Mouse (Mus musculus) fibroblast of lung, adult 2 months (primary cell): ENCODE measurements around the gene Nkpd1.
"Not testable (repeated sequence)": the region's sequence is repeated elsewhere in the genome, so short reads cannot be mapped to it uniquely, and the experiment has no call there.

Experiments
- DNase-seq: peaks from one replicate; pipeline ENCODE4 v3.0.0-alpha.2; 2011; ENCODE audit warnings: low read depth

Gene Nkpd1

DNA sequence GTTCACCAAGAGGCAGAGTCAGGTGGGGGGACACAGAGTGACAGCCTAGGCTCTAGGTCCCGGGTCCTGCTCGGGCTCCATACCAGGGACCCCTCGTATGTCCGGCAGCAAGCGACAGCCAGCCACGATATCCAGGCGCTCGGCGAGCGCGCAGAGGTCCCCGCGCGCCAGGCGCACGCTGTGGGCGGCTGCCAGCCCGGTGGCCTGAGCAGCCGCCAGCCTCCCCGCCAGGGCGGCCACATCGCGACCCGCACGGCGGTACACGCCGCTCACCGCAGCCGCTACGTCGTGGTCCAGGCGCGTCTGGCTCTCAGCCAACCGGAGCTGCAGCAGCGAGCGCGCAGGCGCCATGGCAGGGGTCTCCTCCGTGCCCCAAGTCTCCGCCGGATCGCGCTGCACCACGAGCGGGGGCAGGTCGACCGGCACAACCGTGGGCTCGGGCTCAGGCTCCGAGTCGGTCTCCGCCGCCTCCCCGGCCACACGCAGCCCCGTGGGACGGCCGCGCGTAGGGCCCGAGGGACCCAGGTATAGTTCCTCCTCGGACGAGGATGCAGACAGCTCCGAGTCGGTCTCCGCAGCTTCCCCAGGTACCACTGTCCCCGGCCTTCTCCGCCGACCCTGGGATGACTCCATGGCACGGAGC is 10.5 kb upstream of the Nkpd1 start:
- no peak for DNase-seq

DNA sequence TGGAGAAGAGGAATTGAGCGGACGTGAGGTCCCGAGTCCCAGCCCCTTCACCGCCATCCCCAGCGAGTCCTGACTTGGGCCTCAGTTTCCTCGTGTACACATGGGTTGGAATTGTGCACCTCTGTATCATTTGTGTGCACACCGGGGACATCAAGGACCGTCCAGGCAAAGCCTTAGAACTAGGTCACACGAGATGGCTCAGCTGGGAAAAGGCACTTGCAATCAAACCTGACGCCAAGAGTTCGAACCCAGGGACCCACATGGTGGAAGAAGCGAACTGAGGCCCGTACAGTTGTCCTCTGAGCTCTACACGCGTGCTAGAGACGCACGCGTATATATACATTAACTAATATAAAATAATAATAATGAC is 10.0 kb upstream of the Nkpd1 start:
- no peak for DNase-seq

DNA sequence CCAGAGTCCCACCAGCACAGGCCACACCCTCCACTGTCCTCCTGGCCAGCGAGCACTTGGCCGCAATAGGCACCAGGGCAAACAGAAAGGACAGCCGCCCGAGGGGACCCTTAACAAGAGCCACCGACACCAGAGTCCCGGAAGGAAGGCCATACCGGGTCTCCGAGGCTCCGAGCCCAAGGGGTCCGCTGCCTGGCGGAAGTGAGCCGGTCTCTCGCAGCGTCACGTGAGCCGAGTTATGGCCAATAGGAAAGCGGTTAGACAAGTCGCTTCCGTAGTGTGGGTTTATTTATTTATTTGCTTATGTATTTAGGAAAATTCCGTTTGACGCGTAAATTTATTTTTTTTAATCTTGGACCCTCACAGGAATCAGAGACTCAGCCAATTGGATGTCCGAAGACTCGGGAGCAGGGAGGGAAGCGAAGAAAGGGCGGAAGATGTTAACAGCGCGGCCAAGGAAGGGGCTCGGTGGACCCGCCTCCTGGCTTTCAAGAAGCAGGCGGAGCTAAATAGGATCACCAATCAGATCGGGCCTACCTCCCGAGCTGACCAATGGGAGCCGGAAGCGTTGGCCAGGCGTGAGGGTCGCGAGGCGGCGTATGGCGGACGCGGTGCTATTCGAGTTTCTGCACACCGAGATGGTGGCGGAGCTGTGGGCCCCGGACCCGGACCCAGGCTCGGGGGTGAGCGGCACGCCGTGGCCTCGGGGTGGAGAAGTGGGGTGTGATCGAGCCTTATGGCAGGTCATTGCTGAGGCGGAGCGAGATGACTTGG is 9.3 kb upstream of the Nkpd1 start, which contains the start of the genes Bloc1s3 and Trappc6a:
TSS of gene Bloc1s3 (minus strand) at position 218 of the 774 bp plus-strand sequence.
TSS of gene Trappc6a (plus strand) at position 246 of the 774 bp plus-strand sequence.
- DNase-seq, result peak; percentile 89

DNA sequence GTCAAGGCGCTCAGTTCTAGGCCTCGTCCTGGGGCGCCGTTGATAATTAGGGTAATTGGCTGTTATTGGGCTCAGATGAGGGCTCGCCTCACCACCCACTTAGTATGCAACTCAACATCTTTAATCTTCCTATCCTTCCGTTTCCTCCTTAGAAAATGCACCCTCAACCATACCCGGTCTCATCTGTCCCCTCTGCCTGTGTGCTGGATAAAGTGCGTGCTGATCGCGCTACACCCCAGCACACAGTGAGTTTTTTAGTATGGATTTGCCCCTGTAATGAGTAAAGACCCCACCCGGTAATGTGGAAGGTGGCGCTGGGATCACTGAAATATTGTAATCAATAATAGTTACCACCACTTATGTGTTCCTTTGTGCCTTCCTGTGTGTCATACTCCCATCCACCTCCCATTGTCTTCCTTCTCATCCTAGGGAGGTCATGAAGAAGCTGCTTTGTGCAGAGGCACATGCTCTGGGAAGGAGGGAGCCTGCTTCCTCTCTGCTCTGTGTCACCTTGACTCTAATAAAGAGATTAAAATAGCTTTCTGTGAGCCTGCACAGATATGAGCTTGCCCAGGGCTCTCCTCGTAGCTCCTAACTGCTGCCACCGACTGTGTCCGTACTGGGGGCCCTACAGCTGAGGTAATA is 8.6 kb upstream of the Nkpd1 start:
- no peak for DNase-seq

DNA sequence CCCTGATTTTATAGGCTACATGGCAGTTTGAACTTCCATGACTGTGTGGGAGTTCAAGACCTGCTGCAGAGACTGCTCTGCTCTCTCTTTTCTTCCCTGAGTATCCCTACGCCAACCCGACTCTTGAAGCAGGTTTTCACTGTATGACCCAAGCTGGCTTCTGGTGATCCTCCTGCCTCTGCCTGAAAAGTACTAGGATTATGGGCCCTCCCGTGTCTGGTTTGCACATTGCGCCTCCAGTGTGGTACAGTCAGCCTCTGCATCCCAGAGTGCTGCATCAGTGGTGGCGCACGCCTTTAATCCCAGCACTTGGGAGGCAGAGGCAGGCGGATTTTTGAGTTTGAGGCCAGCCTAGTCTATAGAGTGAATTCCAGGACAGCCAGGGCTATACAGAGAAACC is 7.9 kb upstream of the Nkpd1 start:
- DNase-seq, result no peak

DNA sequence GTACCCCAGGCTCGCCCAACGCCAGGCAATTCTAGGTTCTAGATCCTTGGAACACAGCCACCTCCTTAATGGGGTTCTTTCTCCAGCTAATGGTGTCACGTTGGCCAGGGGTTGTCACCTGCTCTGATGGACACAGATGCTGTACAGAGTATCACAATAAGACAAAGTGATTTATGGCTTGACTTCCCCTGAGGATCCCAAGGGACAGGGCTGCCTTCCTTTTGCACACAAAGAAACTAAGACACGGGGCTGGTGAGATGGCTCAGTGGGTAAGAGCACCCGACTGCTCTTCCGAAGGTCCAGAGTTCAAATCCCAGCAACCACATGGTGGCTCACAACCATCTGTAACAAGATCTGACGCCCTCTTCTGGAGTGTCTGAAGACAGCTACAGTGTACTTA is 5.7 kb upstream of the Nkpd1 start:
- DNase-seq, result not testable (repeated sequence)

DNA sequence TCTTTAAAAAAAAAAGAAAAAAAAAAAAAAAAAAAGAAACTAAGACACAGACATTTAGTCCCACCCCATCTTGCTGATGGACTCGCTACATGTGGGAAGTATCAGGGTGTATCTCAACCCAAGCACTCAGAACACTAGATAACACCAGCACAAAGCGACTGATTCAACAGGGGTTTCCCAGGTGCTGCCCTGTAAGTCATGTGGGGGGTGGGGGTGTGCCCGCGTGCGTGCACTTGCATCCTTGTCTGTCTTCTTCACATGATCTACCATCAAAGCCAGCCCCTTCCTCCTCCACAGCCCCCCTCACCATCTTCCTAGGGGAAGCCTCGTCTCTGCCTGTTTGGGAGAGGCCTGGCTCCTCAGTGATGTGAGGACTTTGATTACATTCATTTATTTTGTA is 5.3 kb upstream of the Nkpd1 start:
- no peak for DNase-seq

DNA sequence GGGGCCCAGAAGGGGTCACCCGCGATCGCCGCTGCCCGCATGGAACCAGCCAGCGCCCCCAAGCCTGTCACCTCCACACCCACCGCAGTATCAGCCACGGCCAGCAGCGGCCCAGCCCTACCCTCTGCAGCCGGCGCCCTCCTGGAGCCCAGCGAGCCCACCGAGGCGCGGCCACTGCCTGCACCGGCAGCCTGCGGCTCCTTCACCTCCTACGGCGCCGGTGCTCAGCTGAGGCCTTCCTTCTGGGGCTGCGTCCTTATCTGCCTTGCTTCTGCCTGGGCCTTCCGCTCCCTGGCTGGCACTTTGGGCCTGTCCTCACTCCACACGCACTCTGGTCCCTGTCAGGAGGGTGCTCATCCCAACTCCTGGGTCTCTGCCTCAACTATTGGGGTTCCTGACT is 2.4 kb downstream of the Nkpd1 start:
- DNase-seq, result no peak

DNA sequence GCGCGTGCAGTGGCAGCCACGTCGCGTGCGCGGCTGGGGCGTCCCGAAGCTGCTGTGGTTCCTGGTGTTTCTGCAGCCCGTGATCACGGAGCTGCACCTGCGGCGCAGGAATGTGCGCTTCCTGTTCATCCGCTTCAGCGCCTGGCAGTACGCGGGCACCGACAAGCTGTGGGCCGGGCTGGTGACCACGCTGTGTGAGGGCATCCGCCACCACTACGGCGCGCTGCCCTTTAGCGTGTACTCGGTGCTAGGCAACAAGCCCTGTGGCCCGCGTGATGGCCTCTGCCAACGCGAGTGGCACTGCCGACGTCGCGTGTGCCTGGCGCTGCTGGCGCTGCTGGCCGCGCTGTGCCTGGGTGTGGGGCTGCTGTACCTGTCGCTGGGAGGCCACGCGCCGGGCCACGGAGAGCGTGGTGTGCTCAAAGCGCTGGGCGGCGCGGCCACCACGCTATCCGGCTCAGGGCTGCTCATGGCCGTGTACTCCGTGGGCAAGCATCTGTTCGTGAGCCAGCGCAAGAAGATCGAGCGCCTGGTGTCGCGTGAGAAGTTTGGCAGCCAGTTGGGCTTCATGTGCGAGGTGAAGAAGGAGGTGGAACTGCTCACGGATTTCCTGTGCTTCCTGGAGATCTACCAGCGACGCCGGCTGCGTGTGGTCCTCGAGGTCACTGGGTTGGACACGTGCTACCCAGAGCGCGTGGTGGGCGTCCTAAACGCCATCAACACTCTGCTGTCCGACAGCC is 5.5 kb downstream of the Nkpd1 start:
- DNase-seq, result no peak

DNA sequence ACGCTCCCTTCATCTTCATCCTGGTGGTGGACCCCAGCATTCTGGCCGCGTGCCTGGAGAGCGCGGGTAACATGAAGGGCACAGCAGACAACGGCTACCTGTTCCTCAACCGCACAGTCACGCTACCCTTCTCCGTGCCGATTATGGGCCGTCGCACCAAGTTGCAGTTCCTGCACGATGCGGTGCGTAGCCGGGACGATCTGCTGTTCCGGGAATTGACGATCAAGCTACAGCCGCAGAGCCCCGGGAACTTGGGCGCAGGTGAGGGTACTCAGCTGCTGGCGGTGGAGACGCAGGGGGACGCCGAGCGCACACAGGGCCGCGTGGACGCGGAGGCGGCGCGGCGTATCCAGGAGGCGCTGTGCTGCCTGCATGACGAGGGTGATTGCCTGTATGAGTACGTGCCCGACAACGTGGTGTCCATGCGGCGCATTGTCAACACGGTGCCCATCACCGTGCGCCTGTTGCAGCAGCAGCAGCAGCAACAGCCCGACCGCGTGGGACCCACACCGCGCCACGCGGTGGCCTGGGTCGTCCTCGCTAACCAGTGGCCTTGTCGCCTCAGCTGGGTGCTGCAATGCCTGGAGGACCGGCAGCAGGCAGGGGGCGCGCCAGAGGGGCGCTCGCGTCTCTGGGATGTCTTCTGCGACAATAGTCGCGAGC is 6.2 kb downstream of the Nkpd1 start:
- DNase-seq, result no peak

DNA sequence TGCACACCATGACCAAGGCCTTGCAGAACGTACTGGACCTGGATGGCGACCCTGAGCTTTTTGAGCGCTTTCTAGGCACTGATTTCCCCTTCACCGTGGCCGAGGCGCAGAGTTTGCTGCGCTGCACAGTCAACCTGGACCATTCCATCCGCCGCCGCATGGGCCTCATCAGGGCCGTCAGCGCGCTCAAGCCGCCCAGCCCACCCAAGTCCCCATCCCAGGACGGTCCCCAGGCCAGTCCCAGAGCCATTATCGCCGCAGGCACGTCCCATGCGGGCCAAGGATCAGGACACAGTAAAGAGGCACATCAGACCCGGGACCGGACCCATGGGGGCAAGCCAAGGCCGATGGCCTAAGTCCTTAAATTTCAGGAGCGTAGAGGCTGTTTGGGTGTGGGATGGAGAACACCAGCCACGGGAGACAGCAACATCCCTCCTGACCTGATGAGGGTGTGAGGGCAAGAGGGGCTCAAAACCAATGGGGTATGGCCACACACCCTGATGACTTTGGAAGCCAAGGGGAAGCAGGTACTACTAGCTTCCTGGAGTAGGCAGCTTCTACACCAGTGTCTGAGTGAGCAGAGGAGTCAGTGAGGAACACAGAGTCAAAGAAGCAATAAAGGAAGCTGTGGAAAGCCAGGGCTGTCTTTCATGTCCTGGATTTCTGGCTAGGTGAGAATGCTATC is 6.9 kb downstream of the Nkpd1 start:
- DNase-seq, result no peak

DNA sequence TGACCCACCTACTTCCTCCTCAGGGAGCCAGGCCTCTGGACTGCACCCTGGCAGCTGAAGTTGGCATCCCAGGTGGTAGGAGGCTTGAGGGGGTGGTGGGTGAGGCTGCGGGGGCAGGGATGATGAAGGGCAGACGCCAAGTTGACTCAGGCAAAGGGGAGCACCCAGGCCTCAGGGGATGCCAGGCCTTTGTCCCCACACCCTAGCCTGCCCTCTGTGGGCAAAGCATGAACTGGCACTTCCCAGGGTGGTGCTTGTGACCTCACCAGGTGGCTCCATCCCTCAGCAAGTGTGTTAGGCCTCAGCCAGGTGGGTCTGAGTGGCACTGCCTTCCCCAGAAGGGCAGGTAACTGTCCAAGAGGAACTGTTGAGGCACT is 7.5 kb downstream of the Nkpd1 start:
- no peak for DNase-seq

DNA sequence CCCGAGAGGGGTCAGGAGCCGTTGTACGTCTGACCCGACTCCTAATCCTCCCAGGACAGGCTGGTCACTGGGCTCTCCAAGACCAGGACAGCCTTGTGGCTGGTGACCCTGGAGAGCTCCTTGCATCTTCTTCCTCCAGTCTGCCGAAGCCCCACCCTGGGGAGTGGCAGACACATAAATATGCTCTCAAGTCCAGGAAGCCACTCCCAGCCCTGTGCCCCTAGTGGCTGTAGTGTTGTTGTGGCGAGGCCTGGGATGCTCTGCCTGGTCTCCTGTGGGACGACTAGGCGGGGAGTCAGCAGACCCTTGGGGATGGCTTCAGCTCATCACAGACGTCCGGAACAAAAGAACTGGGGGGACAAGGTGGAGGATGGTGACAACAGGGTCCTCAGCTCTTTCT is 13.4 kb downstream of the Nkpd1 start:
- no peak for DNase-seq

DNA sequence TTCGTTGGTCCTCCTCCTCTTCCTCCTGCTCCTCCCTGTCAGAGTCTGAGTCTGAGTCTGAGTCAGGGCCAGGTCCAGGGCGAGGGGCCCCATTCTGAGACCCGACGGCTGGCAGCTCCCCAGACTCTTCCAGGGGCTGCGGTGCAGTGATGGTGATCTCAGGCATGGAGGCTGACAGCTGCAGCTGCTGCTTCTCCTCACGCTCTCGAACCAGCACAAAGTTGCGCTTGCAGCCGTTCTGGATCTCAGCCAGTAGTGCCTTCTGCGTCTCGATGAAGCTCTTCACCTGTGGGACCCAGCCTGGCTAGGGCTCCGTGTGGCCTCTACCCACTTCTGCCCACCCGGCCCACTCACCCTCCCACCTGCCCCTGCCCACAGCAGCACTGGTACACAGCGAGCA is 14.6 kb downstream of the Nkpd1 start:
- DNase-seq, result no peak

DNA sequence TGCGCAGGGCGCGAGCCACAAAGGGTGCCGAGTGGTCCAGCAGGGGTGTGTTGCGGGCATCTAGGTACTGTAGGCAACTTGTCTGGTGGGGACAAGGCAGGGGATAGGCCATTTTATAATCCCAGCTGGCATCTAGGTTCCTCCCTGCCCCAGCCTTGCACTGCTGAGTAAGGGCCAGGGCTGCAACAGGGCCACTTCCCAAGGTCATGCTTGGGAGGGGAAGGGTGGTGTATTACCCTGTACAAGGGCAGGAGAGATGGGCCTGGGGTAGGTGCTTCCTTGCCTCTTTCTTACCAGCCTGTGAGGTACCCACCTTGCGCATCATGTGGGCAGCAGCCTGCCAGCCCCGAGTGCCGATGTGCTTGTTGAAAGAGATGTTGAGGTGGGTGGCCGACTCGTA is 17.0 kb downstream of the Nkpd1 start:
- no peak for DNase-seq

DNA sequence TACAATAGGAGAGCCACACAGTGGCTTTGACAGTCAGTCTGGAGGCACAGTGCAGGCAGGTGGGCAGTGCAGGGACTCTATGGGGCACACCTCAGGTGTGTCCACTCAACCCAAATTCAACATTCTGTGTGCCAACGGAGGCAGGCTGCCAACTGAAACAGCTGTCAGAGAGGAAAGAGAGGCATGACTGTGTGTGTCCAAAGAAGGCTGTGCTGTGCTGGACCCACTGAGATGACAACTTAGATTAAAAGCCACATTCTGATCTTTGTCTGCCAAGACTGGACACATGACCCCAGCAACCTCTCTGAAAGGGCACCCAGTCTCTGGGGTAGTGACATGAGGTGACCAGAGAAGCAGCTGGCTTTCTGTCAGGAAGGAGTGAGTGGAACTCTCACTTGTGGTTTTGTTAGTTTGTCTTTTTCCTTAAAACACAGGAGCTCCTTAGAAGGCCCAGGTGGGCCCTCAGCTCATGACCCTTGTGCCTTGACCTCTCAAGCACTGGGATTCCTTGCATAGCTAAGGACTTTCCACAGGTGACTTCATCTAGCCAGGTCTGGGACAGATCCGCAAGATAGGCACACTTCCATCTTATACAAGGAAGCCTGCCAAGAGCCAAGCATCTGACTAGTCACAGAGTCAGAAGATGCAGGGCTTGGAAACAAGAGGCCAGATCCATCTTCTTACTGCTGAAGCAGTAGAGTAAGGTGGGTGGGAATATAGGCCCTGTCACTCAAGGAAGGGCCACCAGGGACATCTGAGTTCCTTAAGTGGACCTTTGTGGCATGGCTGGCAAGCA is 23.3 kb downstream of the Nkpd1 start:
- DNase-seq, result no peak

DNA sequence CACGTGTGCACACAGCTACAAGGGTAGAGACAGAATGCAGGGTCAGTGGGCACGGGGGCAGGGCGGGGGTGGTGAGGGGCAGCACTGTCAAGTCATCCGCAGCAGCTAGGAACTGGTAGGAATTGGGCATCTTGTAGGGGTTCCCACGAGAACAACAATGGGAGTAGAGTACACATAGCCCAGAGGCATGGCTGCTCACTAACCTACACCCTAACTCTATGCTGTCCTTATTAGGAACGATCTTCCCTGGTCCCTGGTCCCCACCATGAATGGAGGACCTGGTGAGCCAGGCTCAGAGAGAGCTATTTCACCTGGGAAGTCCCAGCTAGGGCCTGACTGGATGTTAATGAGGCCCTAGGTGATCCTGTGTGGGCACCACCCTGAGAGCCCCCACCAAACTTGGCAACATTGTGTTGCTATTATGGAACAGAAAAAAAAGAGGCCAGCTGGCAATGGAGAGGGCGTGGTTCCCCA is 24.1 kb downstream of the Nkpd1 start:
- no peak for DNase-seq

DNA sequence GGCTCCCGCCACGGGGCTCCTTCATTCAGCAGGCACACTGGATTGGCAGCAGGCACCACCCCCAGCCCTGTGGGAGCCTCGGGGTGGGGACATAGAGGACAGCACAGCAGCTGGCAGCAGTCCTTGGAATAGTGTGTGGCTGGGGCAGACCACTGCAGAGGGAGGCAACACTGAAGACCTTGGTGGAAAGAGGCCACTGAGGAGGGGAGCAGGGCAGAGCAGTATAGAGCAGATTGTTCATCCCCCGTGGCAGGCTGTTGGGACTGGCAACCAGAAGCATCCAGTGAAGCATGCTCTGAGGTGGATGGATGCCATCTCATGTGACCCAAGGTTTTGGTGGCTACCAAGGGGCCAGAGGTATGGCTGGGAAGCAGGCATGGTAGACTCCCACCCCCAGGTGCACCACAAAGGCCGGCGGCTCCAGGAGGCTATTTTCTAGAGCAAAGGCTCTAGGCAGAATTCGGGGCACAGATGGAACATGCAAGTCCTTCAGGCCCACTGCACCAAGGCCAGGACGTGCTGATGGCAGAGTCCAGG is 24.6 kb downstream of the Nkpd1 start:
- no peak for DNase-seq

DNA sequence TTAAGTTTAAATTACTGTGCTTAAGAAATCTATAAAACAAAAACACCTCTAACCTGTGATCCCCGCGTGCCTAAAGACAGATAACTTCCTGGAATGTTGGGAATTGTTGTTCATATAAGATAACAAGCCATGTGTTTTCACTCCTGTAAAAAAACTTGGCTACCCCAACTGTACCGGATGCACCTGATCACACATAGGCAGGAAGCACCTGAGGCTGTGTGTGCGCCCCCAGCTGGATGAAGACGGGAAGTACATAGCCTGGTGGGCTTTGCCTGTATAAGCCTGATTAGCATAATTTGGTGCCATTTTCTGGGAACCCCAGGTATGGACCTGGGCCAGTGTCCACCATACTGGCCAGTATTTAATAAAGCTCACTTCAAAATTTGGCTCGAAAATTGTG is 25.9 kb downstream of the Nkpd1 start:
- no peak for DNase-seq

DNA sequence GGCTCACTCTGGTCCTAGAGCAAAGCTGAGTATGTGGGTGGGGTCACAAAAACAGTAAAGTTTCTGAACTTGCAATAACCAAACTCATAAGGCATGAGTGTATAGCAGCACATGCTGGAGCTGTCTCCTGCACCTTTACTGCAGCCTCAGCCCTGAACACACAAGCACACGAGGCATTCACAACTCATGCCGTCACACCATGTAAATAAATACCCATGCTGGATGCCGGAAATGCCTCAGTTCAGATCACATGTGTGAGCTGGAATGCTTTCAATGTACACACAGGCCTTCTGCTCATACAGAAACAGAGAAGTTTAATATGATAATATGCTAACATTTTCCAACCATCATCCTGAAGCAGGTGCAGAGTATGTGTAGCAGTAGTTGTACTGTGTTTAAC is 28.4 kb downstream of the Nkpd1 start:
- DNase-seq, result no peak
